8 mouse cellular contexts compared by ENCODE assay signal in genomic region chr4:122835530-122836402, GRCm38 (mm10). TPM values are rescaled to one million over a fixed set of nuclear protein-coding genes. Genes with fewer than 3 reads are reported as not detected.
DNase-seq lines count a peak whose midpoint lies in the region; ATAC-seq lines count a peak whose summit lies in the region.

Ppt1 (plus strand) TSS chr4:122836242.

- intact Hi-C loops in left cerebral cortex, postnatal 14 days (cut with DNase I), result loop anchor here (10.0 kb wide), 1 partner anchor 1591 kb away; no protein-coding TSS in a partner anchor

- peak within 1 kb of the TSS; percentile 62 for H3K9ac ChIP-seq in intestine, embryonic 14.5 days (ENCODE audit: low read length)

- H3K9me3 ChIP-seq in intestine, embryonic 14.5 days (ENCODE audit: control insufficient read depth, low read length), result no peaks in the 10 kb centered on the region

- peak within 1 kb of the TSS; percentile 70 for H3K4me2 ChIP-seq in intestine, embryonic 14.5 days (ENCODE audit: low read length)

- H3K4me3 ChIP-seq in intestine, embryonic 14.5 days (ENCODE audit: low read depth, low read length), result peak within 1 kb of the TSS; percentile 72

- H3K27me3 ChIP-seq in intestine, embryonic 14.5 days (replicated peaks; ENCODE audit: control insufficient read depth, insufficient read depth, low read length), result no peaks in the 10 kb centered on the region

- H3K27ac ChIP-seq in intestine, embryonic 14.5 days (ENCODE audit: low read depth), result no peak within 1 kb of the TSS; the same call in 1 of the 2 replicates

- peak; percentile 87 for ATAC-seq in intestine, embryonic 14.5 days (replicated peaks; ENCODE audit: low FRiP score, low TSS enrichment, low read depth)

- peak; percentile 87 to 95 for DNase-seq in adrenal gland, adult (ENCODE audit: inconsistent age in 2 of 2, low spot score in 1 of 2)
- DNase-seq in embryo, embryonic 10.5 days (ENCODE audit: low spot score), result peak; percentile 96
- DNase-seq in gastrocnemius, postnatal 25 days, result peak; percentile 75
- peak; percentile 90 for DNase-seq in intestine, embryonic 14.5 days (ENCODE audit: low spot score)
- DNase-seq in left cerebral cortex, postnatal 14 days (ENCODE audit: low spot score in 2 of 2), result peak; percentile 96 to 97
- DNase-seq in mesoderm, embryonic 11.5 days (ENCODE audit: low read depth, low spot score), result peak; percentile 89
- peak; percentile 95 to 96 for DNase-seq in right cerebral cortex, postnatal 36 days (ENCODE audit: low spot score in 2 of 2)
- peak; percentile 82 for DNase-seq in yolk sac, embryonic 10.5 days (ENCODE audit: low spot score)

- H3K4me1 ChIP-seq in intestine, embryonic 14.5 days (replicated peaks; ENCODE audit: control insufficient read depth, insufficient read depth, low read length), result peaks cover 6% of the 10 kb centered on the region; the same call in 1 of the 2 replicates

- WGBS in intestine, embryonic 14.5 days, result 4% methylated on average over 31 of the region's 31 CpGs

- H3K36me3 ChIP-seq in intestine, embryonic 14.5 days (ENCODE audit: control insufficient read depth, insufficient read depth, low read length), result 0 out of 2 replicates have a peak, but pooled peaks cover 4% of the 10 kb centered on the region

RNA-seq across cellular contexts. Expression of gene Ppt1, which starts in this region (rescaled TPM):
- 10 to 100 TPM in 1 of 2 experiments, 1 to 10 TPM in 1; 9.5 to 10.5 TPM for total RNA-seq in gastrocnemius, postnatal 25 days (2021)
- polyA plus RNA-seq in intestine, embryonic 14.5 days (2014; fragmentation: Nextera tagmentation; extraction: Ambion mirVana), result 72.6 and 79.0 TPM in 2 replicates
- total RNA-seq in left cerebral cortex, postnatal 14 days (2021), result 10 to 100 TPM; 89.3 to 90.5 TPM

Comparison
In these comparisons a context has a peak if more than half of its experiments do, and no peak if none do; other contexts are left out.
1. RNA of gene Ppt1 (total RNA-seq): 89.3 to 90.5 TPM in left cerebral cortex, postnatal 14 days; 9.5 to 10.5 TPM in gastrocnemius, postnatal 25 days; every median in the first group is over 4 times any median in the second.
2. Peak in every context shown above with its lines, with median percentiles within 50 percentile points of each other: DNase-seq.